Mouse (Mus musculus) liver, postnatal 0 days (tissue): ENCODE measurements around the gene Fam118b. TPM values are rescaled to one million over a fixed set of nuclear protein-coding genes. Genes with fewer than 3 reads are reported as not detected.

Experiments
- ATAC-seq: fragments of 200-750 bp; cut with Nextera tagmentation; 2 replicates; pipeline ENCODE4 v1.8.0; 2017; ENCODE audit warnings: mild to moderate bottlenecking, moderate library complexity
- DNase-seq: peaks from one replicate; pipeline ENCODE4 v3.0.0-alpha.2; 2016
- H3K27ac ChIP-seq: fragments of 300-500 bp; sonication (generic); 2 replicates; pipeline ENCODE4 v1.5.1; 2014; ENCODE audit warnings: antibody characterized with exemption, moderate library complexity, mild to moderate bottlenecking, low read depth
- H3K27me3 ChIP-seq: fragments of 300-500 bp; sonication (generic); 2 replicates; pipeline ENCODE4 v1.6.1; 2014; ENCODE audit warnings: low read length, control low read depth, mixed read lengths; ENCODE audit not compliant: insufficient read depth
- H3K36me3 ChIP-seq: fragments of 300-500 bp; sonication (generic); replicated peaks from 2 replicates; pipeline ENCODE4 v1.6.1; 2014; ENCODE audit warnings: mild to moderate bottlenecking, control low read depth, low read length, moderate library complexity, mixed read lengths; ENCODE audit not compliant: insufficient read depth
- H3K4me1 ChIP-seq: fragments of 300-500 bp; sonication (generic); 2 replicates; pipeline ENCODE4 v1.6.1; 2014; ENCODE audit warnings: antibody characterized with exemption, mild to moderate bottlenecking, control low read depth; ENCODE audit not compliant: insufficient read depth
- H3K4me2 ChIP-seq: fragments of 300-500 bp; sonication (generic); 2 replicates; pipeline ENCODE4 v1.6.1; 2014; ENCODE audit warnings: low read depth, mild to moderate bottlenecking, low read length, moderate library complexity, mixed read lengths
- H3K4me3 ChIP-seq: fragments of 300-500 bp; sonication (generic); 2 replicates; pipeline ENCODE4 v1.5.1; 2014; ENCODE audit warnings: low read depth, low read length
- H3K9ac ChIP-seq: fragments of 300-500 bp; sonication (generic); replicated peaks from 2 replicates; pipeline ENCODE4 v1.6.1; 2014; ENCODE audit warnings: mild to moderate bottlenecking, moderate library complexity
- H3K9me3 ChIP-seq: fragments of 300-500 bp; sonication (generic); 2 replicates; pipeline ENCODE4 v1.6.1; 2016; ENCODE audit warnings: mild to moderate bottlenecking, control low read depth, low read length, mixed read lengths
- CTCF ChIP-seq: sonication (generic); IDR thresholded peaks from 2 replicates; pipeline ENCODE4 v1.5.1; 2016; ENCODE audit warnings: antibody characterized with exemption, low read depth
- EP300 ChIP-seq: IDR thresholded peaks from 2 replicates; pipeline ENCODE4 v1.6.1; 2016; ENCODE audit warnings: antibody characterized with exemption, low read depth, mild to moderate bottlenecking
- WGBS: fragments of 180-500 bp; shearing (Covaris S2); extraction: QIAGEN DNeasy Blood & Tissue Kit; methylation state at CpG from one replicate; pipeline ENCODE4 v1.1.7; 2014; ENCODE audit not compliant: insufficient replicate concordance; 5-methylcytosine and 5-hydroxymethylcytosine counted together
- polyA plus RNA-seq: library from polyadenylated mRNA; unstranded; fragments of >200 nt; fragmentation: Nextera tagmentation; extraction: Ambion mirVana; gene quantifications from 2 replicates; pipeline ENCODE4 v1.2.1, GENCODE M21; 2015

The Fam118b gene
- polyA plus RNA-seq, 1 experiment from 2014 or later = 9.4 TPM

DNA sequence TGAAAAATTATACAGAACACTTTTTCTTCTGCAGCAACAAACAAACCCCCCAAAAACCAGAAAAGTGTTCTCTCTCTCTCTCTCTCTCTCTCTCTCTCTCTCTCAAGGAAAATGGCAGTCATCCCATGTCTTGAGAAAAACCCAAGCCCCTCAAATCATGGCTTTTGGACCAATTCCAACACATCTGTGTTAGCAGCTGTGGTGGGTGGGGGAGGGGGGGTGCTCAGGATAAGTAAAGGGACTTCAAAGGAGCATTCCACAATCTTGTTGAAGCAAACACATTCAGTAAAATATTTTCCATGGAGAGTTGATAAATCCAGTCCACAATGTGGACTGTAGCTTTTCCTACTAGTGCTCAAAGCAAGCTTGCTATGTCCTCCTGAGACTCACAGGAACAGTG lies 18.1 kb downstream of the Fam118b start:
- H3K4me2 ChIP-seq = no peak overlapping the region
- ATAC-seq = no peak
- no peaks in the 10 kb centered on the region for H3K36me3 ChIP-seq
- no peaks in the 10 kb centered on the region for H3K4me1 ChIP-seq
- no peak overlapping the region for H3K27ac ChIP-seq
- H3K9me3 ChIP-seq = no peaks in the 10 kb centered on the region
- DNase-seq = no peak
- H3K4me3 ChIP-seq = no peak overlapping the region
- H3K27me3 ChIP-seq = no peaks in the 10 kb centered on the region
- TF ChIP-seq CTCF (no peak), EP300 (no peak)
- no peak overlapping the region for H3K9ac ChIP-seq

DNA sequence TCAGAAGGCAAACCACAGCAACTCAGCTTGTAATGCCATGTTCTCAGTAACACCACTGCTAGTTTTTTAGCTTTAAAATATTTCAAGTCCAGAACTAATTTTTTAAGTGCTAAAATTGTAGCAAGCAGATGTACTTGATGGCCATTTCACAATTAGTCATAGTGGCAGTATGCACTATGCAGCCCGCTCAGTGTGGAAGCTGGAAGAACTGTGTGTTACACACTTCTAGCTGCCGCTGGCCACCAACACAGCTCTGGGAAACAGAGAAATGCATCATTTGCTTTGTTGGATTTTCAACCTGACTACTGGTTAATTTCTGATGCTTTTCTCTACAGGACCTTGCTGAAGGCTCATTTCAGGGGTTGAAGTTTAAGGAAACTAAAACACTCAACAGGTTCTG lies 20.2 kb downstream of the Fam118b start:
- H3K27ac ChIP-seq = no peak overlapping the region
- 89% methylated on average over 2 of the region's 2 CpGs for WGBS

DNA sequence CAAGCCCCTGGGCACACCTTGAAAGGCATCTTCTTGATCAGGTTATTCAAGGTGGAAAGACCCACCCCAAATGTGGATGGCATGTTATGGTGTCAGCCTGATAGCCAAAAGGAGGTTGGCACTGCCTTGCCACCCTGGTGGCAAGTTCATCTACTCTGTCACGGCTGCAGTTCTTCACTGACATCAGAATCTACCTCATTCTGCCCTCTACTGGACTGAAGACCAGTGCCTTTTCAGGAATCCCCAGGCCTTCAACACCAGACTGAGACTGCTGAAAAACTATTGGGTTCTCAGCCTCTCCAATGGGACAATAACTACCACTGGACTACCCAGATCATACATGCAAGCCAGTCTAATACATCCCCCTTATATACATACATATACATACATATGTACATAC lies 27.9 kb downstream of the Fam118b start:
- WGBS = 44% methylated on average over 1 of the region's 1 CpGs
- Histone ChIP-seq H3K4me1 (no peaks in the 10 kb centered on the region), H3K4me2 (no peak overlapping the region), H3K27me3 (no peaks in the 10 kb centered on the region), H3K4me3 (no peak overlapping the region), H3K9me3 (no peaks in the 10 kb centered on the region), H3K27ac (no peak overlapping the region), H3K9ac (no peak overlapping the region), H3K36me3 (no peaks in the 10 kb centered on the region)
- no peak for ATAC-seq
- no peak for DNase-seq
- TF ChIP-seq EP300 (no peak), CTCF (peak; percentile 46)

More for the DNA sequence above, 20.2 kb downstream of the Fam118b start:
- H3K4me1 ChIP-seq = no peaks in the 10 kb centered on the region
- H3K4me2 ChIP-seq = no peak overlapping the region
- H3K4me3 ChIP-seq = no peak overlapping the region
- TF ChIP-seq CTCF (no peak), EP300 (no peak)
- H3K9ac ChIP-seq = no peak overlapping the region
- DNase-seq (no peak), ATAC-seq (no peak)
- no peaks in the 10 kb centered on the region for H3K27me3 ChIP-seq
- no peaks in the 10 kb centered on the region for H3K36me3 ChIP-seq
- H3K9me3 ChIP-seq = no peaks in the 10 kb centered on the region

DNA sequence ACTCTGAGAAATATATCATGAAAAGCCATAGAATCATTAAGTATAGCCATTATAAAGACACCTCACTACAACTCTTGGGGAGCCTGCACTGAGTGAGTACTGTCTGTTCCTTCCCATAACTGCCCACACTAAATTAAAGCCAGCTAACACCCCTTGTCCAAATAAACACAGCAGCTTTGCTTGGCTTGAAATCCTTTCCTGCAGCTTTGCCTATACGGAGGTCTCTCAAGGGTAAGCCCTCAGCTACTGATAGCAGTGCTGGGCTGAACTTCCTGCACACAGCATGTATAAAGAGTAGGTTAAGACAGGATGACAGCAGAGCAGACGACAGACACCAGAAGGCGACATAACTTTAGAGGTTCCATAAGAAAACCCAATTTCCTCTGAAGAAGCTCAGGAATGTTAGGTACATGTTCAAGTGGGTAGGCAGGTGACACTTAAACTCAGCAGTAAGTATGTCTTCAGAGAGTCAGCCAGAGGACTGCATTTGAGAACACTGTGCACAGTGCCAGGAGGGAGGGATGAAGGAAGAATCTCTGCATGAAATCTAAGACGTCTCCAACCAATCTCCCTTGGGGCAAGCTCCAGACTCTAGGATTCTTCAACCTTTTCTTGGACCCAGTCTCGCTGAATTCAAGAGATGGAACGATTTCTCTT lies 28.6 kb downstream of the Fam118b start:
- Histone ChIP-seq H3K27me3 (no peaks in the 10 kb centered on the region), H3K9ac (no peak overlapping the region), H3K36me3 (peaks cover 4% of the 10 kb centered on the region; the same call in 1 of the 2 replicates), H3K27ac (no peak overlapping the region), H3K4me1 (no peaks in the 10 kb centered on the region), H3K4me3 (no peak overlapping the region), H3K9me3 (no peaks in the 10 kb centered on the region), H3K4me2 (no peak overlapping the region)
- no peak for DNase-seq
- no peak for TF ChIP-seq EP300
- TF ChIP-seq CTCF = no peak
- 77% methylated on average over 6 of the region's 6 CpGs for WGBS
- no peak for ATAC-seq

DNA sequence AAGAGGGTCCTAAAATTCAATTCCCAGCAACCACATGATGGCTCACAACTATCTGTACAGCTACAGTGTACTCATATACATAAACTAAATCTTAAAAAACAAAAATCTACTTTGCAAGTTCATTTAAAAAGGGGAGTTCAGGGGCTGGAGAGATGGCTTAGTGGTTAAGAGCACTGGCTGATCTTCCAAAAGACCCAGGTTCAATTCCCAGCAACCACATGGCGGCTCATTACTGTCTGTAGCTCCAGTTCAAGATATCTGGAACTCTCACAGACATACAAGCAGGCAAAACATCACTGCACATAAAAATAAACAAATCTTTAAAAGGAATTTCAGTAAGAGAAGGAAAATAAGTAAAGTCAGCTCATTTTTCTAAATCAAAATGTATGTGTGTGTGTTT lies 29.2 kb downstream of the Fam118b start:
- H3K4me3 ChIP-seq = no peak overlapping the region
- 86% methylated on average over 1 of the region's 1 CpGs for WGBS
- DNase-seq = no peak
- no peaks in the 10 kb centered on the region for H3K4me1 ChIP-seq
- H3K36me3 ChIP-seq = peaks cover 5% of the 10 kb centered on the region; the same call in 1 of the 2 replicates
- no peak overlapping the region for H3K27ac ChIP-seq
- H3K4me2 ChIP-seq = no peak overlapping the region
- TF ChIP-seq CTCF (no peak), EP300 (no peak)
- no peaks in the 10 kb centered on the region for H3K27me3 ChIP-seq
- H3K9me3 ChIP-seq = no peaks in the 10 kb centered on the region
- no peak overlapping the region for H3K9ac ChIP-seq
- ATAC-seq = no peak

DNA sequence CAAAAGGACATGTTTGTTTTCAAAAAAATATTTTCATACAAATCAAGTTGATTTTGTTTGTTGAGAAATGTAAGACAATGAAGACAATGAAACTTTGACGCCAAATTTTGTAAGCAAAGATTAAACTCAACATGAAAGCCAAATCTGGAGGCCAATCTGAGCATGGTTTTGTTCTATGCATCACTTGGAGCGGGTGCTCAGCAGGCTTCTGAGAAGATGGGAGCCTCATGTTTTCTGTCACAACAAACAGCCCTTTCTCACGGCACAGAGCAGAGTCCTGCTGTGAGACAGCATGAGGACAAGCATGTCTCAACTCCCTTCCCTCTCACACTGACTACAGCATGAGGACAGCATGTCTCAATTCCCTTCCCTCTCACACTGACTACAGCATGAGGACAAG lies 31.6 kb downstream of the Fam118b start:
- Histone ChIP-seq H3K4me2 (no peak overlapping the region), H3K4me1 (no peaks in the 10 kb centered on the region), H3K27ac (no peak overlapping the region), H3K4me3 (no peak overlapping the region), H3K27me3 (no peaks in the 10 kb centered on the region), H3K9me3 (no peaks in the 10 kb centered on the region), H3K9ac (no peak overlapping the region), H3K36me3 (peaks cover 11% of the 10 kb centered on the region; the same call in 1 of the 2 replicates)
- WGBS = 75% methylated on average over 3 of the region's 3 CpGs
- DNase-seq (no peak), ATAC-seq (no peak)
- TF ChIP-seq CTCF (no peak), EP300 (no peak)
